Mouse (Mus musculus) forebrain, embryonic 13.5 days (tissue): Measurements from ENCODE around the gene Pxylp1. TPM values are rescaled to one million over a fixed set of nuclear protein-coding genes. Genes with fewer than 3 reads are reported as not detected.

ENCODE experiments used
- ATAC-seq: fragments of 200-750 bp; cut with Nextera tagmentation; 2 replicates; pipeline ENCODE4 v1.8.0; 2017
- H3K27ac ChIP-seq: fragments of 300-500 bp; sonication (generic); 2 replicates; pipeline ENCODE4 v1.5.1; 2015; ENCODE audit warnings: inconsistent platforms, mild to moderate bottlenecking, moderate library complexity
- H3K27me3 ChIP-seq: fragments of 300-500 bp; sonication (generic); 2 replicates; pipeline ENCODE4 v1.6.1; 2015; ENCODE audit warnings: mild to moderate bottlenecking, inconsistent platforms
- H3K36me3 ChIP-seq: fragments of 300-500 bp; sonication (generic); 2 replicates; pipeline ENCODE4 v1.6.1; 2015; ENCODE audit warnings: mild to moderate bottlenecking, inconsistent platforms; ENCODE audit not compliant: poor library complexity, severe bottlenecking
- H3K4me1 ChIP-seq: fragments of 300-500 bp; sonication (generic); 2 replicates; pipeline ENCODE4 v1.6.1; 2015; ENCODE audit warnings: inconsistent platforms
- H3K4me2 ChIP-seq: fragments of 300-500 bp; sonication (generic); 2 replicates; pipeline ENCODE4 v1.6.1; 2015; ENCODE audit warnings: inconsistent platforms, mild to moderate bottlenecking, moderate library complexity
- H3K4me3 ChIP-seq: fragments of 300-500 bp; sonication (generic); 2 replicates; pipeline ENCODE4 v1.5.1; 2015; ENCODE audit warnings: mild to moderate bottlenecking, inconsistent platforms
- H3K9ac ChIP-seq: fragments of 300-500 bp; sonication (generic); 2 replicates; pipeline ENCODE4 v1.6.1; 2015; ENCODE audit warnings: mild to moderate bottlenecking, inconsistent platforms
- H3K9me3 ChIP-seq: fragments of 300-500 bp; sonication (generic); replicated peaks from 2 replicates; pipeline ENCODE4 v1.6.1; 2016; ENCODE audit warnings: inconsistent platforms
- WGBS: fragments of 180-500 bp; shearing (Covaris S2); methylation state at CpG from one replicate; pipeline ENCODE4 v1.1.7; 2015; 5-methylcytosine and 5-hydroxymethylcytosine counted together
- polyA plus RNA-seq: library from polyadenylated mRNA; unstranded; fragments of >200 nt; fragmentation: Nextera tagmentation; extraction: Ambion mirVana; gene quantifications from 2 replicates; pipeline ENCODE4 v1.2.1, GENCODE M21; 2015

The Pxylp1 gene
- polyA plus RNA-seq, 1 experiment from 2014 or later = 47.2 TPM

DNA sequence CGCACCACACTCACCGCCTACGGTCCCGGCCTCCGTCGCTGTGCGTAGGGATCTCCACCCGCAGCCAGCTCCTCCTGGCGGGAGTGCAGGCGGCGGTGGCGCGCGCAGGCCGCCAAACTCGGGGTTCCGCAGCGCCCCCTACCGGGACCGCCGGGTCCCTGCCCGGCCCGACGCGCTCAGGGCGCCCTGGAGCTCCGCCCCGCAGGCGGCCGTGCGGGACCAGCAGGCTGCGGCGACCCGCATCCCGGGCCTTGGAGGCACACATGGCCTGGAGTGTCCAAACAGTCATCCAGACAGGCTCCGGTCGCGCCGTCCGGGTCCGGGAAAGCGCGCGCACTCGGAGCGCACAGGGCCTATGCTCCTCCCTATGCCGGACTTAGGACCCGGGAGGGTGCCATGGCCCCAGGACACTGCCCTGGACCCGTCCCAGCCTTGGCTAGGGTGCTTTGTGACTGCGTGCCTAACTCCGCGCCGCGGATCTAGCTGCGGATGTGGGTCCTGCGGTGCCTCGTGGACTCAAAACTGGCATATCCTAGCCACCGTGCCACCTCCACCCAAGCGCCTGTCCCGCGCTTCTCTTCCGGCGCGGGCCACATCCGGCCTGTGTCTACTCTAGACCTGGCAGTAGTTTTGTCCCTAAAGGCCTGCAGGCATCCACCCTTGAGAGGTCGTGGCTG is 3.0 kb downstream of the Pxylp1 start:
- H3K4me1 ChIP-seq = peaks cover 80% of the 10 kb centered on the region
- 1% methylated on average over 57 of the region's 66 CpGs for WGBS
- H3K4me3 ChIP-seq = peak overlapping the region; percentile 65
- no peaks in the 10 kb centered on the region; the same call in 1 of the 2 replicates for H3K27me3 ChIP-seq
- peaks cover 2% of the 10 kb centered on the region; the same call in 1 of the 2 replicates for H3K9me3 ChIP-seq
- no peaks in the 10 kb centered on the region for H3K36me3 ChIP-seq
- peak overlapping the region; percentile 89 for H3K4me2 ChIP-seq
- peak overlapping the region; percentile 61 for H3K27ac ChIP-seq
- H3K9ac ChIP-seq = peak overlapping the region; percentile 76
- peak; percentile 87 for ATAC-seq

DNA sequence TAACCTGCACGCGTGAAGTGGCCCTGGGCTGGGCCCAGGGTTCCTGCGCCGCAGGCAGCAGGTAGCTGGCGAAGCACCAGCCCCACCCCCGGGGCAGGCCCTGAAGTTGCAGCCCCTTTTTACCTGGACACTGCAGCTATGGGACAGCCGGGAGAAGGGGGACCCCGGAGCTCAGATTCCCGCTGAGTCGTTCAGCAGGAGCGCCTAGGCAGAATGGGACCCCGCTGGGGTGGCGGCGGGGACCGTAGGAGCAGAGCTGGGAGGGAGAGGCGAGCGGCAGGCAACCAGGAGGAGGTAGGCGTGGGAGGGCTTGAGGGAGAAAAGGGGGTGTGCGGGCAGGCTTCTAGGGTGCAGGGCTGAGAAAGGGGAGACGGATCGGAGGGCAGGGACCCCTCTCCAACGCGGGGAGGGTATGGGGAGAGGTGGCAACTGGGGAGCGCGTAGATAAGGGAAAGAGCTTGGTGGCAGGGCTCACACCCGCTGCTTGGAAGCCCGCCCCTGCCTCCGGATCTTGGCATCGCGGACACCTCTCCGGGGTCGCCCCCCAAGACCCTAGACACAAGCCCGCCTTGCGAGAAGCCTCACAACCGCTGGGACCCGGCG is 3.6 kb downstream of the Pxylp1 start:
- Histone ChIP-seq H3K4me1 (peaks cover 83% of the 10 kb centered on the region), H3K27me3 (no peaks in the 10 kb centered on the region; the same call in 1 of the 2 replicates), H3K36me3 (no peaks in the 10 kb centered on the region), H3K4me2 (peak overlapping the region; percentile 89), H3K4me3 (peak overlapping the region; percentile 65), H3K27ac (peak overlapping the region; percentile 61), H3K9me3 (no peaks in the 10 kb centered on the region), H3K9ac (peak overlapping the region; percentile 76)
- 1% methylated on average over 30 of the region's 37 CpGs for WGBS
- ATAC-seq = peak; percentile 46

DNA sequence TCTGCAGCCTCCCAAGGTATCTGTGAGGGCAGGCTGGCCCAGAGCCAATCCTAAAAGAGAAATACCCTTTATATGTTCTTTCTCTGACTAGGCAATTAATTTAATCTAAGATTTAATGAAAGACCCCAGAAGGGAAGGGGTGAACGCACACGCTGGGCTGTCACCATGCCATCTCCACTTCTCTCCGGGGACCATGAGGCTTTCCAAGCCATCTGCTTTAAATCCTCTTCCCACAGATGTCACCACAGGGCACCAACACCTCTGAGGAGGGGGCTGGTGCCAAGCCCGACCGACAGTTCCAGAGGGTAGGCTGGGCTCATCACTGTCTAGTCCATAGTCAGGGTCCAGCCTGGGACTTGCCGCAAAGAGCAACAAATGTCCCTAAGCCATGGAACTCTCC is 4.5 kb downstream of the Pxylp1 start:
- Histone ChIP-seq H3K27ac (peak overlapping the region; percentile 68), H3K36me3 (no peaks in the 10 kb centered on the region), H3K4me3 (peak overlapping the region; percentile 65), H3K9ac (peak overlapping the region; percentile 76; the same call in 1 of the 2 replicates), H3K4me2 (peak overlapping the region; percentile 89), H3K27me3 (no peaks in the 10 kb centered on the region; the same call in 1 of the 2 replicates), H3K9me3 (no peaks in the 10 kb centered on the region), H3K4me1 (peaks cover 88% of the 10 kb centered on the region)
- WGBS = 14% methylated on average over 6 of the region's 6 CpGs
- peak; percentile 36; the same call in 1 of the 2 replicates for ATAC-seq

GRCm38 (mm10) chr9:96887492-96887891 is 5.0 kb downstream of the Pxylp1 start:
- no peaks in the 10 kb centered on the region; the same call in 1 of the 2 replicates for H3K27me3 ChIP-seq
- H3K9ac ChIP-seq = peak overlapping the region; percentile 76; the same call in 1 of the 2 replicates
- peak overlapping the region; percentile 65 for H3K4me3 ChIP-seq
- peak overlapping the region; percentile 89 for H3K4me2 ChIP-seq
- H3K9me3 ChIP-seq = no peaks in the 10 kb centered on the region
- no peaks in the 10 kb centered on the region for H3K36me3 ChIP-seq
- no peak for ATAC-seq
- peaks cover 88% of the 10 kb centered on the region for H3K4me1 ChIP-seq
- H3K27ac ChIP-seq = peak overlapping the region; percentile 68

- Histone ChIP-seq H3K4me1 (peaks cover 76% of the 10 kb centered on the region), H3K9ac (no peak overlapping the region), H3K4me2 (no peak overlapping the region), H3K4me3 (no peak overlapping the region), H3K9me3 (no peaks in the 10 kb centered on the region), H3K27me3 (no peaks in the 10 kb centered on the region), H3K27ac (0 out of 2 replicates have a peak overlapping the region, but pooled peaks have one; percentile 40), H3K36me3 (no peaks in the 10 kb centered on the region)
- no peak for ATAC-seq
- WGBS = 58% methylated on average over 3 of the region's 3 CpGs
These were observed 6.7 kb downstream of the Pxylp1 start for GRCm38 (mm10) chr9:96885781-96886180.

DNA sequence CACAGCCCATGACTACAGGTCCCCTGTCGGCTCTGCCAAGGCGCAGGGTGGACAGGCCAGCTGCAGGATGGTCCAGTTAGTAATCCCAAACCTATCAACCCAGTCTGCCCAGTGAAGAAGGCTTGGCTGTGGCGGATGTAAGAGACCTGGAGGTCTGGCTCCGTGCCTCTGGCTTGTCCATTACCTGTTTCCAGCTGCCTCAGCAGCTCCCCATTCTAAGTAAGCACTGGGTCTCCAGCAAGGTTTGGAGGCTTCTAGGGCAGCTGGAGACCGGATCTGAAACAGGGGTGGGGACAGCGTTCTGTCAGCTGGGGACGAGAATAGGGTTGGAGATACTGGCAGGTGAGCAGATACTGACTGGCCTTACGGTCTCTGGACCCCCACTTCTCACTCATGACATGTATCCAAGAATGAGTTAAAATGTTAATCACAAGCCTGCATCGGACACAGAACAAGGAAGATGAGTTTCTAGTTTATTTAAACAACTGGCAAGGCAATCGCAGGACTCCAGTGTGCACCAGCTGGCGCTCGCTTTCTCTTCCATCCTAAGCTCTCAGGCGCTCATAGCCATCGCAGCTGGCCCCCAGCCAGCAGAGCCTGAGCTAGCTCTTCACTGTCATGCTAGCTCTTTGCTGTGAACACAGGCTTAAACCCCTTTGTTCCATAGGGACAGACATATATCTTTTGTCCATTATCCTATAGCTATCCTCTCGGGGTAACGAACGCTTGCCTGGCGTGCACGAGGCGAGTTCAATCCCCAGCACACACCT is 9.8 kb downstream of the Pxylp1 start:
- peak; percentile 57; the same call in 1 of the 2 replicates for ATAC-seq
- no peak overlapping the region for H3K4me3 ChIP-seq
- no peak overlapping the region for H3K9ac ChIP-seq
- no peaks in the 10 kb centered on the region for H3K36me3 ChIP-seq
- 75% methylated on average over 20 of the region's 20 CpGs for WGBS
- H3K27me3 ChIP-seq = no peaks in the 10 kb centered on the region
- peak overlapping the region; percentile 55 for H3K27ac ChIP-seq
- H3K9me3 ChIP-seq = no peaks in the 10 kb centered on the region
- H3K4me2 ChIP-seq = no peak overlapping the region
- peaks cover 60% of the 10 kb centered on the region for H3K4me1 ChIP-seq

GRCm38 (mm10) chr9:96881901-96882300 is 10.6 kb downstream of the Pxylp1 start:
- H3K4me2 ChIP-seq = no peak overlapping the region
- 77% methylated on average over 6 of the region's 6 CpGs for WGBS
- no peak overlapping the region for H3K4me3 ChIP-seq
- no peak overlapping the region for H3K27ac ChIP-seq
- peaks cover 53% of the 10 kb centered on the region for H3K4me1 ChIP-seq
- no peak overlapping the region for H3K9ac ChIP-seq
- H3K36me3 ChIP-seq = no peaks in the 10 kb centered on the region
- H3K27me3 ChIP-seq = no peaks in the 10 kb centered on the region
- H3K9me3 ChIP-seq = no peaks in the 10 kb centered on the region
- no peak for ATAC-seq

DNA sequence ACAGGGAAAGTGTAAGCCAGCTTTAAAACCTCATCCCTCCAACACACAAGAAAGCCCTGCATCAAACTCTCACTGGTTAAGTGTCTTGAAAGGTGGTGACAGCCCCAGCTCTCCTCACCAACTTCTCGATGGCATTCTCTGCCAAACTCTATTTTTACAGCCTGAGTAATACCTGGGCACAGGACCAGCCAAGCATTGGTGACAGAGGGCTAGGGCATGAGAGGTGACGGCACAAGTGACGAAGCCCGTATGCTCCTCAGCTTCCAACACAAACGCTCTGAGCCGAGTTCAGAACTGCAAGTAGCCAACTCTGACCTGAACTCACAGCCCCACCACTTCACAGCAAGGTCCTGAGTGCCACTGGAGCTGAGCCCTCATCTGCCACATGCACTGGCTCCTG is 13.4 kb downstream of the Pxylp1 start:
- 92% methylated on average over 6 of the region's 6 CpGs for WGBS
- H3K27me3 ChIP-seq = no peaks in the 10 kb centered on the region
- H3K9ac ChIP-seq = no peak overlapping the region
- H3K4me3 ChIP-seq = no peak overlapping the region
- no peak for ATAC-seq
- H3K27ac ChIP-seq = no peak overlapping the region
- no peaks in the 10 kb centered on the region for H3K9me3 ChIP-seq
- peaks cover 34% of the 10 kb centered on the region for H3K4me1 ChIP-seq
- H3K4me2 ChIP-seq = no peak overlapping the region
- H3K36me3 ChIP-seq = no peaks in the 10 kb centered on the region

- H3K27me3 ChIP-seq = no peaks in the 10 kb centered on the region
- WGBS = 42% methylated on average over 4 of the region's 4 CpGs
- ATAC-seq = no peak
- H3K9ac ChIP-seq = no peak overlapping the region
- no peak overlapping the region for H3K27ac ChIP-seq
- H3K9me3 ChIP-seq = no peaks in the 10 kb centered on the region
- peaks cover 28% of the 10 kb centered on the region for H3K4me1 ChIP-seq
- H3K4me3 ChIP-seq = no peak overlapping the region
- H3K4me2 ChIP-seq = no peak overlapping the region
- H3K36me3 ChIP-seq = 0 out of 2 replicates have a peak, but pooled peaks cover under 1% of the 10 kb centered on the region
These were observed 14.0 kb downstream of the Pxylp1 start for GRCm38 (mm10) chr9:96878464-96878863.

GRCm38 (mm10) chr9:96875704-96876103 is 16.8 kb downstream of the Pxylp1 start:
- Histone ChIP-seq H3K9me3 (0 out of 2 replicates have a peak, but pooled peaks cover 5% of the 10 kb centered on the region), H3K4me3 (no peak overlapping the region), H3K4me1 (peaks cover 13% of the 10 kb centered on the region; the same call in 1 of the 2 replicates), H3K27me3 (no peaks in the 10 kb centered on the region), H3K36me3 (0 out of 2 replicates have a peak, but pooled peaks cover 3% of the 10 kb centered on the region), H3K4me2 (no peak overlapping the region), H3K27ac (no peak overlapping the region), H3K9ac (no peak overlapping the region)
- WGBS = 79% methylated on average over 4 of the region's 4 CpGs
- no peak for ATAC-seq

GRCm38 (mm10) chr9:96873082-96873481 is 19.4 kb downstream of the Pxylp1 start:
- H3K36me3 ChIP-seq = 0 out of 2 replicates have a peak, but pooled peaks cover 3% of the 10 kb centered on the region
- H3K4me2 ChIP-seq = no peak overlapping the region

More at GRCm38 (mm10) chr9:96873082-96873481, 19.4 kb downstream of the Pxylp1 start:
- Histone ChIP-seq H3K4me1 (0 out of 2 replicates have a peak, but pooled peaks cover 5% of the 10 kb centered on the region), H3K9ac (no peak overlapping the region), H3K4me3 (no peak overlapping the region), H3K27me3 (no peaks in the 10 kb centered on the region), H3K27ac (no peak overlapping the region), H3K9me3 (0 out of 2 replicates have a peak, but pooled peaks cover 5% of the 10 kb centered on the region)
- ATAC-seq = no peak
- 78% methylated on average over 5 of the region's 5 CpGs for WGBS
